Mouse (Mus musculus) erythroblast, embryonic 14.5 days (primary cell): ENCODE measurements around the gene Oasl2. TPM values are rescaled to one million over a fixed set of nuclear protein-coding genes. Genes with fewer than 3 reads are reported as not detected.
"Not testable (repeated sequence)": the region's sequence is repeated elsewhere in the genome, so short reads cannot be mapped to it uniquely, and the experiment has no call there.

Experiments
- H3K27me3 ChIP-seq: 2 replicates; pipeline ENCODE4 v1.6.1; 2012; ENCODE audit warnings: inconsistent platforms; ENCODE audit not compliant: control insufficient read depth
- H3K36me3 ChIP-seq: 2 replicates; pipeline ENCODE4 v1.6.1; 2012; ENCODE audit warnings: mild to moderate bottlenecking, inconsistent platforms; ENCODE audit not compliant: control insufficient read depth
- H3K4me1 ChIP-seq: 2 replicates; pipeline ENCODE4 v1.6.1; 2012; ENCODE audit warnings: inconsistent platforms; ENCODE audit not compliant: control insufficient read depth
- H3K4me3 ChIP-seq: replicated peaks from 2 replicates; pipeline ENCODE3; 2012; ENCODE audit warnings: moderate library complexity, mild to moderate bottlenecking, inconsistent platforms
- H3K9me3 ChIP-seq: 2 replicates; pipeline ENCODE4 v1.6.1; 2012; ENCODE audit warnings: low read length, inconsistent platforms, mixed read lengths; ENCODE audit not compliant: control insufficient read depth
- GATA1 ChIP-seq: IDR thresholded peaks from 2 replicates; pipeline ENCODE4 v1.6.1; 2012; ENCODE audit warnings: low read length, inconsistent platforms, mixed read lengths
- TAL1 ChIP-seq: IDR thresholded peaks from 3 replicates; pipeline ENCODE4 v1.6.1; 2012; ENCODE audit warnings: low read length, inconsistent platforms, mixed read lengths
- polyA plus RNA-seq: library from polyadenylated mRNA; stranded (reverse); fragments of >175 nt; gene quantifications from 2 replicates; pipeline ENCODE4 v1.2.3, GENCODE M21; 2012

Oasl2 gene
- polyA plus RNA-seq, 1 experiment, result 0.02 TPM

DNA sequence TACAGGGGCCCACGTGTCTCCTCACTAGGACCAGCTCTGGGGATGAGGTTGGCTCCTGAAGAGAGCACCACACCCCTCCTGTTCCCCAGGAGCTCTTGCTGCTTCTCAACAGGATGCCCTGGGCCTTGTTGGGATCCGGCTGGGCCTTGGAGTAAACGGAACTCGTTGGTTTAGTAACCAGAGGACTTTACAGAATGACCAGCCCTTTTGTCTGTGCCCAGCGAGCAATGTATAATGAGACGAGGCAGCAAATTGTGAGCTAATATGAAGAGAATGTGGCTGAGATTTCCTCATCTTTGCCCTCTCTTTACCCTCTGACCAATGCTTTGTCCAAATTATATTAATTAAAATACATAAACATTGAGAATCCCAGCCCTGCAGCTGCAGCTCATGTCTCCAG, 20.4 kb upstream of the Oasl2 start:
- no peaks in the 10 kb centered on the region for H3K9me3 ChIP-seq
- H3K4me1 ChIP-seq, result no peaks in the 10 kb centered on the region
- TF ChIP-seq TAL1 (no peak), GATA1 (no peak)
- no peak overlapping the region for H3K4me3 ChIP-seq
- no peaks in the 10 kb centered on the region for H3K27me3 ChIP-seq
- no peaks in the 10 kb centered on the region for H3K36me3 ChIP-seq

DNA sequence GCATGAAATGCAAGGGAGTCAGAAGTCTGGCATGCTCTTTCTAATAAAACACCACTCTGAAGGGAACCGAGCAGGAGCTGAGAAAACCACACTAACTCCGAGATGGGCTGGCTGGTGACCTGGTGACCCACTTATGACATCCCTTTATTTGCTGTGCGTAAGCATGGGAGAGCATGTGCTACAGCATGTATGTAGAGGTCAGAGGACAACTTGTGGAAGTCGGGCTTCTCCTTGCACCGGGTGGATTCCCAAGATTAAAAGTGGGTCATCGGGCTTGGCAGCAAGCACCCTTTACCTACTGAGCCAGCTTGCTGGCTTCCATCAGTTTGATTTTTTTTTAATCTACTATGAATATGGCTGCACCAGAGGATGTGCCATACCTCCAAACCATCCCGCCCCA, 19.2 kb upstream of the Oasl2 start:
- H3K4me3 ChIP-seq, result no peak overlapping the region
- no peaks in the 10 kb centered on the region for H3K27me3 ChIP-seq

DNA sequence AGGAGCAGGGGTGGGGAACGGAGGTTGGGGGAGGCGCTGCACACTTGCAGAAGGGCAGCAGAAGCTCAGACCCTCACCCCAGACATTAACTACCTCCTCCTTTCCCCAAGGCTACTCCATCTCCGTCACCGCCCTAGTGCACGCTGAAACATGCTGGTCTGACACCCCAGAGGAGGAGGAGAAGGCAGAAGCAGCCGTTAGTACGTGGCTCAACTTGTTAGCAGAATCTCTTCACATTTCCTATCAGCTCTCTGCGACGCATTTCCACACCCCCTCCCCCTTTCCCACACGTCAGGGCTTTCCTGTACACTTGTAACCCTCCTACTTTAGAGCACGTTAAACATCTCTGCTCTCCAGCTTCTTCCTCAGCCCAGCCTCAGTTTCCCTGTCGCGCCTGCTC, 17.3 kb upstream of the Oasl2 start:
- H3K4me1 ChIP-seq, result no peaks in the 10 kb centered on the region
- no peaks in the 10 kb centered on the region for H3K36me3 ChIP-seq
- TF ChIP-seq TAL1 (no peak), GATA1 (no peak)
- no peaks in the 10 kb centered on the region for H3K27me3 ChIP-seq
- no peak overlapping the region for H3K4me3 ChIP-seq
- H3K9me3 ChIP-seq, result no peaks in the 10 kb centered on the region

More for the DNA sequence above, 19.2 kb upstream of the Oasl2 start:
- no peaks in the 10 kb centered on the region for H3K9me3 ChIP-seq
- no peaks in the 10 kb centered on the region for H3K4me1 ChIP-seq
- no peak for TF ChIP-seq GATA1
- TF ChIP-seq TAL1, result no peak
- H3K36me3 ChIP-seq, result no peaks in the 10 kb centered on the region

DNA sequence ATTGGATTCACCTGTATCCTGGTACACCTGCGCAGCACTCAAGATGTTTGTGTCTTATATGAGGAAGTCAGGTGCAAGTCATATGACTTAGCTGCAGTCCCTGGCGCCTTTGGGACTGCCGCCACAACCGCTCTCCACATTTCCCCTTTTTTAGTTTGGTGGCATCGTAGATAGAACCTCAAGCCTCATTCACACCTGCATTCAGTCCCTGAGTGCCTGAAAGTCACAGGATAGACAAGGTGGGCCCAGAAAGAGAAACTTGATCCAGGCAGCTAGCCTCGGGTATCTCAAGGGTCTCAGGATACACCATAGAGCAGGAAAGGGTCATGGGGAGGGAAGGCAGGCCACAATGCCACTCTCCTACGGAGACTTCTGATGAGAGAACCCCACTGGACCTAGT, 14.4 kb upstream of the Oasl2 start:
- H3K4me1 ChIP-seq, H3K9me3 ChIP-seq, H3K4me3 ChIP-seq, H3K27me3 ChIP-seq, H3K36me3 ChIP-seq: not testable (repeated sequence)

DNA sequence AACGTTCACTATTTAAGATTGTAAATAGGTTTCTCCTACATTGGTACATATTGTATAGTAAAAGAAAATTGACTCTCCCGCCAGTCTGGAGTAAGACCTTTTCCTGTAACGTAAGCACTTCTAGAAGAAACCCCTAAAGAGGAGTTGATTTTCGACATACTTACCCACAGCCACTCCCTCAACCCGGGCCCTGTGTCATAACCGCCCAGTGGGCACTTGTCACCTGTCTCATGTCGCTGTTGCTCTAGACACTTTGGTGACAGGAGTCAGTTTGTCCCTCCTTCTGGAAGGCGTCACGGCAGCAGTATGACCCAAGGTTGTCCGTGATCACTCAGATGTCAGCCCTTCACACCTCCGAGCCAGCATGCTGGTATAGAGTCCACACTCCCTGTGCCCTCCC, 13.7 kb upstream of the Oasl2 start:
- H3K27me3 ChIP-seq, result no peaks in the 10 kb centered on the region

DNA sequence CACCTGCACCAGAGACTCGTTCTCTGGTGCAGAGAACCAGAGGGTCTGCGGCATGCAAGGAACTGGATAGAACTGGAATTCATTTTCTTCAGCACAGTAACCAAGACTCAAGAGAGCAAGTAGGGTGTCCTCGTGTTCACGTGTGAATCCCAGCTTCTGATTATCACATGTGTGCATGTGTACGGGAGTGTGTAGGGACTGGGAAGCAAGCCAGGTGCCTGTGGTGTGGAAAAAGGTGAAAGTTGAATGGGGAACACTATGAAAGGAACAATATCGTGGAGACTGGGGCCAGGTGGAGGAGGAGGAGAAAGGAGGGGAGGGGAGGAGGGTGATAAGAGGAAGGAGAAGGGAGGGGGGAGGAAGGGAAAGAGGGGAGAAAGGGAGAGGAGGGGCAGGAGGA, 9.9 kb upstream of the Oasl2 start:
- Histone ChIP-seq H3K27me3 (no peaks in the 10 kb centered on the region), H3K4me3 (no peak overlapping the region), H3K9me3 (no peaks in the 10 kb centered on the region), H3K4me1 (no peaks in the 10 kb centered on the region), H3K36me3 (no peaks in the 10 kb centered on the region)
- TF ChIP-seq GATA1 (no peak), TAL1 (no peak)

More for the DNA sequence above, 13.7 kb upstream of the Oasl2 start:
- Histone ChIP-seq H3K9me3 (no peaks in the 10 kb centered on the region), H3K4me1 (no peaks in the 10 kb centered on the region), H3K4me3 (no peak overlapping the region), H3K36me3 (no peaks in the 10 kb centered on the region)
- no peak for TF ChIP-seq TAL1
- TF ChIP-seq GATA1, result no peak

DNA sequence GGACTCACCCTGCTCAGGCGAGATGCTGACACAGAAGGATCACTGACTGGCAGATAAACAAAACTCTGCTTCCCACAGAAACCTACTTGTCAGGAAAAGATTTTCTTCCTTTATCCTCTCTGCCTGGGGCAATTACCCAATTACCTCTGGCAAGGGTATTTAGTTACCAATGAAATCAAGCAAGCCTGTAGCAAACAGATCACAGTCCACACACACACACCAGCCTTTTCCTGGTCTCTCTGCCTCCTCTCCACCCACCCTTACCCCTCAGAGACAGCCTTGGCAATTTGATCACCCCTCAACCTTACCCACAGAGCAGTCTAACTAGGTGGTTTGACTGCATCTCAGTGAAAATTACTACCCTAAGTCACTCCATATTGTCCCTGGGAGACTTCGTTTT, 7.7 kb upstream of the Oasl2 start:
- TF ChIP-seq TAL1 (no peak), GATA1 (no peak)
- H3K36me3 ChIP-seq, result no peaks in the 10 kb centered on the region
- H3K27me3 ChIP-seq, result no peaks in the 10 kb centered on the region
- no peak overlapping the region for H3K4me3 ChIP-seq
- no peaks in the 10 kb centered on the region for H3K9me3 ChIP-seq
- no peaks in the 10 kb centered on the region for H3K4me1 ChIP-seq

DNA sequence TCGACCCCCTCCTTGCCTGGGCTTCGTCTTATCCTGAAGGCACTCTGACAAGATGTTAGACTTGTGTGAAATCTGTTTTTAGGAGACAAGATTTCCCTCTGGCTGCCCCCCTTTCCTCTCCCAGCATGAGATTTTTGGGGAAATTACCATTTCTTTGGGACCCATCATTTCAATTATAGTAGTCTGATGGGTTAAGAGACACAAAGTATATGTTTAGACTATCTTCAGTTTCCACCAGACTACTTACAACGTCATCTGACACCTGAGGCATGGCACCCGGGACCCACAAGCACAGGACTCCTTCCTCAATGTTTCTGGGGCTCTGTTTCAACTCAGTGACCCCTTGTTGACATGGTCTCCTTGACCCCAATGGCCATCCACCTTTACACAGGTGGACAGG, 1.2 kb upstream of the Oasl2 start:
- Histone ChIP-seq H3K9me3 (no peaks in the 10 kb centered on the region), H3K36me3 (no peaks in the 10 kb centered on the region), H3K4me1 (peaks cover 5% of the 10 kb centered on the region), H3K27me3 (peaks cover 21% of the 10 kb centered on the region), H3K4me3 (no peak overlapping the region)
- TF ChIP-seq GATA1, result no peak

DNA sequence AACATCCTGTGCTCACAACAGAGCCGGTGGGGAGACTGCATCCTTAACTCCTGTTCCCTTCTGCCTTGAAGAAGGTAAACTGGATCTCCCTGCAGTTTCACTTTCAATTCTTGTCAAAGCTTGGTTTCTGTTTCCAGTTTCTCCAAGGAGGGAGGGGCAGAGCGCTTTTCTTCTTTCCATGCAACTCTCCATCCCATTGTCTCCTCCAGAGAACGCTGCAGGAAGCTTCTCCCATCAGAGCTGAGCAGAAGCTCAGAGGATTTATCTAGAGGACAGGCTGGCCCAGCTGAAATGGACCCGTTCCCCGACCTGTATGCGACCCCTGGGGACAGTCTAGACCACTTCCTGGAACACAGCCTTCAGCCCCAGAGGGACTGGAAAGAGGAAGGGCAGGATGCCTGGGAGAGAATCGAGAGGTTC, 648 bp downstream of the Oasl2 start:
- H3K27me3 ChIP-seq, result peaks cover 21% of the 10 kb centered on the region
- H3K36me3 ChIP-seq, result no peaks in the 10 kb centered on the region
- no peak overlapping the region for H3K4me3 ChIP-seq
- TF ChIP-seq GATA1 (no peak), TAL1 (no peak)
- H3K9me3 ChIP-seq, result no peaks in the 10 kb centered on the region
- H3K4me1 ChIP-seq, result peaks cover 5% of the 10 kb centered on the region

DNA sequence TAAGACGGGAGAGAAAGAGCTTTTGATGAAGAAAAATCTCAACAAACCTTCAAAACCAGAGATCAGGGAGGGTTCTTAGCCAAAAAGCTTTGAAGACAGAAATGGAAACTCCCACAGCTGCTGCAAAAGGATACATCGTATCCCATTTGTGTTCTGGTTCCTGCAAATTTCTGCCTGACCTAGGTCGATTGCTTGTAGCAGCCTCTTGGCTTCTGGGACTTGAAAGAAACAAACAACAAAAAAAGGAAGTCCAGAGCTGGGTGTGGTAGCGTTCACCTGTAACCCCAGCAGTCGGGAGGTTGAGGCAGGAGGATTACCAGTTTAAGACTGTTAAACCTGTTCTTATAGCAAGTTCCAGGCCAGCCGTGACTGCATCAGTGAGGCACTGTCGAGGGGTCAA, 2.1 kb downstream of the Oasl2 start:
- no peak overlapping the region for H3K4me3 ChIP-seq
- no peaks in the 10 kb centered on the region for H3K9me3 ChIP-seq
- no peaks in the 10 kb centered on the region for H3K36me3 ChIP-seq
- peaks cover 21% of the 10 kb centered on the region for H3K27me3 ChIP-seq
- H3K4me1 ChIP-seq, result peaks cover 5% of the 10 kb centered on the region
- TF ChIP-seq GATA1 (no peak), TAL1 (no peak)

DNA sequence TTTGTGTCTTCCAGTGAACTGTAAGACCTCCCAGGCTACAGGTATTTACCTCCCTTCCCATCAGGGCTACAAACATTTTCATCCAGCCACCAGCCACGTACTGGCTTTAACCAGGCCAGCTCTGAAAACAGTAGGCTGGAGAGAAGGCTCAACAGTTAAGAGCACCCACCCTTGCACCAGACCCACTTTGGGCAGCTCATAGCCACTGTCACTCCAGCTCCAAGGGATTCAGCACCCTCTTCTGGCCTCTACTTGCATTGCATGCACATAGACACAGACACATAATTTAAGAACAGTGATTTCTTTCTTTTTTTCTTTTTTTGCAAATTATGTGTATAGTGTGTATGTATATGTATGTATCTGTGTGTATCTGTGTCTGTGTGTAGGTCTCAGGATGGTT, 5.7 kb downstream of the Oasl2 start:
- Histone ChIP-seq H3K27me3 (peaks cover 13% of the 10 kb centered on the region), H3K4me1 (no peaks in the 10 kb centered on the region), H3K9me3 (no peaks in the 10 kb centered on the region), H3K36me3 (no peaks in the 10 kb centered on the region), H3K4me3 (no peak overlapping the region)
- TF ChIP-seq GATA1, result no peak
- no peak for TF ChIP-seq TAL1
